Mouse (Mus musculus) lung, postnatal 0 days (tissue): ENCODE results near the gene Ncapg2. TPM values are rescaled to one million over a fixed set of nuclear protein-coding genes. Genes with fewer than 3 reads are reported as not detected.

ENCODE experiments used
- ATAC-seq: fragments of 200-750 bp; cut with Nextera tagmentation; 2 replicates; pipeline ENCODE4 v1.8.0; 2017; ENCODE audit warnings: moderate library complexity
- DNase-seq: peaks from one replicate; pipeline ENCODE4 v3.0.0-alpha.2; 2016; ENCODE audit warnings: low spot score
- H3K27ac ChIP-seq: fragments of 300-500 bp; sonication (generic); 2 replicates; pipeline ENCODE4 v1.5.1; 2014; ENCODE audit warnings: antibody characterized with exemption, mild to moderate bottlenecking, low read length, mixed read lengths
- H3K27me3 ChIP-seq: fragments of 300-500 bp; sonication (generic); replicated peaks from 2 replicates; pipeline ENCODE4 v1.6.1; 2014; ENCODE audit warnings: low read length, mixed read lengths; ENCODE audit not compliant: insufficient read depth
- H3K36me3 ChIP-seq: fragments of 300-500 bp; sonication (generic); 2 replicates; pipeline ENCODE4 v1.6.1; 2014; ENCODE audit warnings: low read length, mixed read lengths; ENCODE audit not compliant: insufficient read depth
- H3K4me1 ChIP-seq: fragments of 300-500 bp; sonication (generic); 2 replicates; pipeline ENCODE4 v1.6.1; 2014; ENCODE audit warnings: antibody characterized with exemption, low read depth, low read length, mixed read lengths; ENCODE audit not compliant: insufficient read depth
- H3K4me2 ChIP-seq: fragments of 300-500 bp; sonication (generic); replicated peaks from 2 replicates; pipeline ENCODE4 v1.6.1; 2014; ENCODE audit warnings: low read depth, mild to moderate bottlenecking, low read length, moderate library complexity, mixed read lengths
- H3K4me3 ChIP-seq: fragments of 300-500 bp; sonication (generic); 2 replicates; pipeline ENCODE4 v1.5.1; 2014; ENCODE audit warnings: low read depth, low read length
- H3K9ac ChIP-seq: fragments of 300-500 bp; sonication (generic); replicated peaks from 2 replicates; pipeline ENCODE4 v1.6.1; 2014; ENCODE audit warnings: low read depth, mild to moderate bottlenecking
- H3K9me3 ChIP-seq: fragments of 300-500 bp; sonication (generic); 2 replicates; pipeline ENCODE4 v1.6.1; 2016; ENCODE audit warnings: low read length, mixed read lengths
- CTCF ChIP-seq: IDR thresholded peaks from 2 replicates; pipeline ENCODE4 v1.5.1; 2016; ENCODE audit warnings: antibody characterized with exemption, mild to moderate bottlenecking
- EP300 ChIP-seq: IDR thresholded peaks from 2 replicates; pipeline ENCODE4 v1.6.1; 2016; ENCODE audit warnings: antibody characterized with exemption, mild to moderate bottlenecking, control low read depth
- WGBS: fragments of 180-500 bp; shearing (Covaris S2); extraction: QIAGEN DNeasy Blood & Tissue Kit; methylation state at CpG from one replicate; pipeline ENCODE4 v1.1.7; 2014; 5-methylcytosine and 5-hydroxymethylcytosine counted together
- polyA plus RNA-seq: library from polyadenylated mRNA; unstranded; fragments of >200 nt; fragmentation: Nextera tagmentation; extraction: Ambion mirVana; gene quantifications from 2 replicates; pipeline ENCODE4 v1.2.1, GENCODE M21; 2015

The Ncapg2 gene
- polyA plus RNA-seq, 1 experiment from 2014 or later, result 3.4 TPM

- Histone ChIP-seq H3K36me3 (no peaks in the 10 kb centered on the region), H3K27me3 (no peaks in the 10 kb centered on the region), H3K9me3 (no peaks in the 10 kb centered on the region), H3K27ac (no peak overlapping the region), H3K9ac (no peak overlapping the region), H3K4me3 (no peak overlapping the region), H3K4me2 (no peak overlapping the region), H3K4me1 (no peaks in the 10 kb centered on the region)
- TF ChIP-seq EP300 (no peak), CTCF (no peak)
- ATAC-seq, result no peak
- no peak for DNase-seq
- WGBS, result 88% methylated on average over 5 of the region's 5 CpGs
These were observed 61.8 kb downstream of the Ncapg2 start for GRCm38 (mm10) chr12:116467030-116467429.

DNA sequence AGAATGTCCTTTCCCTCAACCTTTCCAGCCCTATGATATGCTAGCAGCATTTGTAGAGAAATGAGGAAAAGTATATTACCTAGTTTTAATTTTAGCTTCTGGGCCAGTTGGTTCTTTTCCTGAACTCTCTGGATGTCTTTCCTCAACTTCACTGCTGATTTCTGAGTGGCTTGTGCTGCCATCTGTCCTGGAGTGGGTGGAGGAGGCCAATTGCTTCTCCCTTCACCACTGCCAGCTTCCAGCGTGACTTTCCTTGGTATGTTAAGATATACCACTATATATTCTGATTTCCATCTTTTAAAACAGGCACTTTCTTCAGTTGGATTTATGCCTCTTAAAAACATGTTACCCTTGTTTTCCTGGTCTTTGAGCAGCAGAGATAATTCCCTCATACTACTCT is 63.1 kb downstream of the Ncapg2 start:
- H3K27ac ChIP-seq, result no peak overlapping the region
- no peak overlapping the region for H3K4me2 ChIP-seq
- H3K4me1 ChIP-seq, result no peaks in the 10 kb centered on the region
- DNase-seq, result no peak
- no peaks in the 10 kb centered on the region for H3K9me3 ChIP-seq
- no peak overlapping the region for H3K9ac ChIP-seq
- WGBS, result 77% methylated on average over 1 of the region's 1 CpGs
- H3K27me3 ChIP-seq, result no peaks in the 10 kb centered on the region
- no peak overlapping the region for H3K4me3 ChIP-seq
- TF ChIP-seq EP300, result no peak
- TF ChIP-seq CTCF, result no peak
- no peak for ATAC-seq
- no peaks in the 10 kb centered on the region for H3K36me3 ChIP-seq

GRCm38 (mm10) chr12:116469096-116469495 is 63.9 kb downstream of the Ncapg2 start:
- Histone ChIP-seq H3K9ac (no peak overlapping the region), H3K4me3 (no peak overlapping the region), H3K27ac (no peak overlapping the region), H3K36me3 (no peaks in the 10 kb centered on the region), H3K27me3 (no peaks in the 10 kb centered on the region), H3K4me1 (no peaks in the 10 kb centered on the region), H3K4me2 (no peak overlapping the region), H3K9me3 (no peaks in the 10 kb centered on the region)
- 81% methylated on average over 3 of the region's 3 CpGs for WGBS
- TF ChIP-seq EP300 (no peak), CTCF (no peak)
- DNase-seq, result no peak
- ATAC-seq, result no peak

DNA sequence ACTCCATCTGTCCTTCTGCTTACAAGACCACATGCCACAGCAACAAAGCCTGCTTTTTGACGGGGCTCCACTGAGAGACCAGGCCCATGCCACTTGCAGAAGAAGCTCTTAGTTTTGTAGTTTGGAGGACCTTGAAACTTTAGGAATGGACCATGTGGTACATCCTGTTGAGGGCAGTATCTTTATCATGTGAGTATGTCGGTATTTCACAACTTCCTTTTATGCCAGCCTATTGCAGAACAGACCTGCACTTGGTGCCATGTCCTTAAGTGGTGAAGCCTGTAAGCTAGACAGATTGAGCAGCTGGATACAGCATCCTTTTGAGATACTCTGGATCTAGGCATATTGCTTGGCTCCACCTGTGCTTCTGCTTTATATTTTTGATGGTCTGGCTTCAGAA is 68.1 kb downstream of the Ncapg2 start:
- no peak for TF ChIP-seq EP300
- no peak for TF ChIP-seq CTCF
- Histone ChIP-seq H3K4me1 (no peaks in the 10 kb centered on the region), H3K27me3 (no peaks in the 10 kb centered on the region), H3K36me3 (no peaks in the 10 kb centered on the region), H3K27ac (no peak overlapping the region), H3K4me2 (no peak overlapping the region), H3K9ac (no peak overlapping the region), H3K9me3 (no peaks in the 10 kb centered on the region), H3K4me3 (no peak overlapping the region)
- DNase-seq (no peak), ATAC-seq (no peak)
- 65% methylated on average over 2 of the region's 2 CpGs for WGBS

DNA sequence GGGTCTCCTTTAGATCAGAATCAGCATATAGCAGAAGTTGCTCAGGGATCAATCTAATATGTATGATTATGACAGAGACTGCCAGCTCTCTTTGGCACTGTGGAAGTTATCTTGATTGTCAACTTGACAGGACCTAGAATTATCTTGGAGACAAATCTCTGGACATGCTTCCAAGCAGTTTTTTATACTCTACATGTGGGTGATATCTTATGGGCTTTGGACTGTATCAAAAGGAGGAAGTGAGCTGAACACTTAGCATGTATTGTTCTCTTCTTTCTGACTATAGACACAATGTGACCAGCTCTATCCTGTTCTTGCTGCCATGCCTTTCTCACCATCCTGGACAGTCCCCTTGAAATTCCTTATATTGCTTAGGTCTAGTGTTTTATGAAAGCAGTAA is 68.6 kb downstream of the Ncapg2 start:
- Histone ChIP-seq H3K27me3 (no peaks in the 10 kb centered on the region), H3K4me3 (no peak overlapping the region), H3K36me3 (no peaks in the 10 kb centered on the region), H3K4me1 (no peaks in the 10 kb centered on the region), H3K9me3 (no peaks in the 10 kb centered on the region), H3K4me2 (no peak overlapping the region), H3K27ac (no peak overlapping the region), H3K9ac (no peak overlapping the region)
- no peak for DNase-seq
- no peak for ATAC-seq
- TF ChIP-seq CTCF (no peak), EP300 (no peak)

DNA sequence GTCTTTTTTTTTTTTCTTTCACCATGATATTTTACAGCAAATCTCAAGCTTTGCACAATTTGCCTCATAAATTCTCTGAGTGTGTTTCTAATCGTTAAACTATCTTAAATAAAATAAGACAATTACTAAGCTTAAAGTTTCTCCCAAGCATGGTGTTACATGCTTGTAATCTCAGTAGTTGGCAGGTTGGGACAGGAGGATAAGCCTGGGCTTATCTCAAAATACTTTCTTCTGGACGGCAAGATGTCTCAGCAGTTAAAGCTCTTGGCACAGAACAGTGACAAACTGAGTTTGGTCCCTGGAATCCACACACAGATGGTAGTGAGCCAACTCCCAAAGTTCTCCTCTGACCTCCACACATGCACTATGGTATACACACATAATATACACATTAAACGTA is 69.5 kb downstream of the Ncapg2 start:
- TF ChIP-seq CTCF (no peak), EP300 (no peak)
- no peak overlapping the region for H3K27ac ChIP-seq
- no peak overlapping the region for H3K4me2 ChIP-seq
- no peaks in the 10 kb centered on the region for H3K9me3 ChIP-seq
- DNase-seq (no peak), ATAC-seq (no peak)
- H3K27me3 ChIP-seq, result no peaks in the 10 kb centered on the region
- H3K4me3 ChIP-seq, result no peak overlapping the region
- H3K36me3 ChIP-seq, result no peaks in the 10 kb centered on the region
- 55% methylated on average over 3 of the region's 3 CpGs for WGBS
- no peaks in the 10 kb centered on the region for H3K4me1 ChIP-seq
- no peak overlapping the region for H3K9ac ChIP-seq

DNA sequence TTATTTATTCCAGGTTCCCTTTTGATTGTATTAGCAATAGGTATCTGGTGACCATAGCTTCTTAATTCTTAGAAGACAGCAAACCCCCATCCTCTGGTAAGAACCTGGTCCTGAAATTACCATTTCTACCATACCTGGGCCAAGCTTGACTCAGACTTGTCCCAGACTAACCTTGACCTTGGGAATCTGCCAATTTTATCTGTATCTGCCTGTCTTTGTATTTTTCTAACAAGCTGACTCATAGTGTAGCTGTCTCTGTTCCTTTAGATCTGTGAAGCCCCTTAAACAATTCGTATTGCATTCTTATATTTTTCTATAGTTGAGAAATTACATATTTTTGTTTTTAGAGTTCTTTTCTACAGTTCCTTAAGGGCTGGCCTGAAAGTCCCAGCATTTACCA is 73.6 kb downstream of the Ncapg2 start:
- Histone ChIP-seq H3K36me3 (no peaks in the 10 kb centered on the region), H3K9ac (no peak overlapping the region), H3K9me3 (no peaks in the 10 kb centered on the region), H3K4me3 (no peak overlapping the region), H3K27ac (no peak overlapping the region), H3K4me1 (no peaks in the 10 kb centered on the region), H3K4me2 (no peak overlapping the region), H3K27me3 (no peaks in the 10 kb centered on the region)
- DNase-seq (no peak), ATAC-seq (no peak)
- 41% methylated on average over 1 of the region's 1 CpGs for WGBS
- TF ChIP-seq CTCF, result no peak
- no peak for TF ChIP-seq EP300
